Mouse (Mus musculus): Measurements from ENCODE around the gene Olfr1391. TPM values are rescaled to one million over a fixed set of nuclear protein-coding genes. Genes with fewer than 3 reads are reported as not detected.
"Not testable (repeated sequence)": the region's sequence is repeated elsewhere in the genome, so short reads cannot be mapped to it uniquely, and the experiment has no call there.

Olfr1391 gene
- not detected in 2 replicates for polyA plus RNA-seq (2016; fragmentation: Nextera tagmentation; extraction: Ambion mirVana)

DNA sequence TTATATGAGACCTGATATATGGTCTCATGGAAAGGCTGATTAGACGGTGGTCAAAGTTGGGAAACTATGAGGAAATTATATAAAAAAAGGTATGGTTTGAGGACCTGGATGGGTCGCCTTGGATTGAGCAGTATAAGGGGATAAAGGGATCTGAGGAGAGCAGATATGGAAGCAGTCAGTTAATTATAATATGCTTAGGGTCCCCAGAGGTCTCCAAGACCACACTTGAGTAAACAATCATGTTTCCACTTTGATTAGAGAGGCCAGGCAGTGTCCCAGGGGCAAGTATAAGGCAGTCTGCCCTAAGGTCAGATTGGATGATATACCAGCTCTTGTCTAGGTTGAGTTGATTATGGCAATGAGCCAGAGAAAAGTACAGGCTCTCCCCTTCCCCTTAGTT lies at the start of gene Olfr1391:
Gene Olfr1391 (plus strand): TSS at position 301 of the 400 bp plus-strand sequence.
- Histone ChIP-seq H3K4me3 (no peak within 1 kb of the TSS), H3K36me3 (replicated peaks) (no peaks in the 10 kb centered on the region), H3K27me3 (replicated peaks; ENCODE audit: low read depth, poor library complexity, severe bottlenecking) (no peaks in the 10 kb centered on the region), H3K27ac (replicated peaks) (no peak within 1 kb of the TSS), H3K4me1 (no peaks in the 10 kb centered on the region), H3K9me3 (no peaks in the 10 kb centered on the region)
- no peak for DNase-seq (ENCODE audit: low spot score)
- 72% methylated on average over 2 of the region's 2 CpGs for WGBS

DNA sequence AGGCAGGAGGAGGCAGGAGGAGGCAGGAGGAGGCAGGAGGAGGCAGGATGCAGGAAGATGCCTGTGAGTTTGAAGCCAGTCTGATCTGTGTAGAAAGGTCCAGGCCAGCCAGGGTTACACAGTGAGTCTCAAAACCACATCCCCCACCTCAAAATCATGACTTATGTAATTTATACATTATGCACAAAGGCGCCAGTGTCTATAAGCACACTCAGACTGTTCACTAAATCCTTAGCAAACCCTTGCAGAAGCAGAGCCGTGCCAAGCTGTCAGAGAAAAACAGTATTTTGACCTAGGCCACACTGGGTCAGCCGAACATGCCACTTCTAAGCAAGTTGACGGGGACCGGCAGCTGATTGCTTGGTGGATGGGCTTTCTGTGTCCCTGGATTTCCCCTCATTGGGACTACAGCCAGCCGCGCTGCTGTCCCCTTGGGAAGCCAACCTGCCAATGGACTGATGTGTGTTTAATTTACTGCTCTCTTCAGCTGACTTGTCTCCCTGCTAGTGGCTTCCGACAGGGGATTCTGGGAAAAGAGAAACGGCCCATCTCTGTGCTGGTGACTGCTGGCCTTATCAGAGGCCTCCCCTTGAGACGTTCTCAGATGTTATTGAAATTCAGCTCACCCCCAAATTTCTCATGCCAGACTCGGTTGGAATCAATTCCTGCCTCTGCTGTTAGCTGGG lies 48.6 kb upstream of the Olfr1391 start:
- no peaks in the 10 kb centered on the region for H3K36me3 ChIP-seq (replicated peaks)
- WGBS, result 80% methylated on average over 11 of the region's 11 CpGs
- H3K4me3 ChIP-seq, result no peak overlapping the region
- H3K4me1 ChIP-seq, result no peaks in the 10 kb centered on the region
- no peak overlapping the region for H3K27ac ChIP-seq (replicated peaks)
- H3K9me3 ChIP-seq, result no peaks in the 10 kb centered on the region
- no peaks in the 10 kb centered on the region for H3K27me3 ChIP-seq (replicated peaks; ENCODE audit: low read depth, poor library complexity, severe bottlenecking)
- DNase-seq (ENCODE audit: low spot score), result no peak

DNA sequence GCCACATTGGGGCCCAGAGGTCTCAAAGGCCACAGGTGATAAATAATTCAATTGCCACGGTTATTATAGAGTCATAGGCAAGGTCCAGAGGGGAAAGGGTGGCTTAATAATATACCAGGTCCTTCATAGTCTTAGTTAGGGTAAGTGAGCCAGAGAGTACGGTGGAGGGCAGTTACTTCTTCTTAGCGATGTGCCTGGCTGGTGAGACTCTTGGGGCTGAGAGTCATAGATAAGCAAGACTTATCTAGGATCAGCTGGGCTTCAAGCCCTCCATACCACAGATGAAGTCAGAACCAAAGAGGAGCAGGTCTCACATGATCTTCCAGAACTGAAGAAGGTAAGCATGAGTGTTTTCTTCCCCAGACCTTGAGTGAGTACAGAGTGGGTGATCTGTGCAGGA lies 44.3 kb upstream of the Olfr1391 start, which contains the start of gene Olfr1393:
Gene Olfr1393 (plus strand): TSS at position 83 of the 400 bp plus-strand sequence.
- Histone ChIP-seq H3K27ac (replicated peaks) (no peak within 1 kb of the TSS), H3K36me3 (replicated peaks) (no peaks in the 10 kb centered on the region)

DNA sequence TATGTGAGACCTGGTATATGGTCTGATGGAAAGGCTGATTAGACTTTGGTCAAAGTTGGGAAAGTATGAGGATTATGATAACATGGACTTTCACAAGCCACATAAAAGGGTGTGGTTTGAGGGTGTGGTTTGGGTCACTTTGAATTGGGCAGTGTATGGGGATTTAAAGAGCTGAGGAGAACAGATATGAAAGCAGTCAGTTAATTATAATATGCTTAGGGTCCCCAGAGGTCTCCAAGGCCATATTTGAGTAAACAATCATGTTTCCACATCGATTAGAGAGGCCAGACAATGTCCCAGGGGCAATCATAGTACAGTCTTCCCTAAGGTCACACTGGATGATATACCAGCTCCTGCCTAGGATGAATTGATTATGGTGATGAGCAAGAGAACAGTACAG lies 37.6 kb upstream of the Olfr1391 start, which contains the start of gene Olfr1392:
Gene Olfr1392 (plus strand): TSS at position 301 of the 400 bp plus-strand sequence.
- not testable (repeated sequence) for H3K9me3 ChIP-seq; H3K4me1 ChIP-seq; DNase-seq (ENCODE audit: low spot score); H3K27ac ChIP-seq (replicated peaks); H3K4me3 ChIP-seq; H3K27me3 ChIP-seq (replicated peaks; ENCODE audit: low read depth, poor library complexity, severe bottlenecking); H3K36me3 ChIP-seq (replicated peaks)
- 56% methylated on average over 1 of the region's 1 CpGs for WGBS

More for the DNA sequence above, 44.3 kb upstream of the Olfr1391 start, which contains the start of gene Olfr1393:
- Histone ChIP-seq H3K9me3 (no peaks in the 10 kb centered on the region), H3K27me3 (replicated peaks; ENCODE audit: low read depth, poor library complexity, severe bottlenecking) (no peaks in the 10 kb centered on the region), H3K4me3 (no peak within 1 kb of the TSS), H3K4me1 (no peaks in the 10 kb centered on the region)
- WGBS, result 81% methylated on average over 3 of the region's 3 CpGs
- no peak for DNase-seq (ENCODE audit: low spot score)

DNA sequence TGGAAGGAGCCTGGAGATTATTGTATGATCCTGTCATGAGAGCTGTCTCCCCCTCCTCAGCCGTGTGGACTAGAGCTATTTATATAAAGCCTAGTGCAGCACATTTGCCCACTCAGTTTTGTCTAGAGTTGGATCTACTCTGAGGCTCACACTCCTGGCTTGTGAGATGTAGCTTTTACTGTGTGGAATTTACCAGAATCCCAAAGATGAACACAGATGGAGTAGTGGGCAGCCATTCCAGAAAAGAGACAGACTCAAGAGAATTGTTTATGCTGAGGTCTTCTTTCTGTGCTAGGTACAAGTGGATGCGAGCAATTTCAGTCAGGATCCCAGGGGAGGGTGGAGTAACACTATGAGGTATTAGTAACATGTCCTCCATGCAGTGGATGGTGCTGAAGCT lies 35.3 kb upstream of the Olfr1391 start:
- Histone ChIP-seq H3K4me1 (no peaks in the 10 kb centered on the region), H3K9me3 (no peaks in the 10 kb centered on the region), H3K4me3 (no peak overlapping the region), H3K36me3 (replicated peaks) (no peaks in the 10 kb centered on the region), H3K27me3 (replicated peaks; ENCODE audit: low read depth, poor library complexity, severe bottlenecking) (no peaks in the 10 kb centered on the region), H3K27ac (replicated peaks) (no peak overlapping the region)
- no peak for DNase-seq (ENCODE audit: low spot score)
- WGBS, result 76% methylated on average over 2 of the region's 2 CpGs

DNA sequence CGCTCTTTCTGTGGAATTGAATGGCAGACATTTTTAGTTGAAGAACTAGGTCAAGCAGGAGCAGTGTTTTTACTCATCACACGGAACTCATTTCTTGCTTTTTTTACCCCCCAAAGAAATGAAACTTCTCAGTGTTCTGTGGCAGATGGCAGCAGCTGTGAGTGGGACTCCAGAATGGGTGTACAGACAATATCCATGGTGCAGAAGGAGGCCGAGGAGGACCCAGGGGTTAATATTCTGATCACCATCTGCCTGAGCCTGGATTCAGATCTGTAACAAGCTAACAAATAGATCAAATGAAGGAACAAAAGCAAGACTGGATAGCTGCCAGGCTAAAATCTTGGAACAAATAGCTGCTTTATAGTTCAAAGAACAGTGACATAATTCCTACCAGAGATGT lies 29.8 kb upstream of the Olfr1391 start:
- DNase-seq (ENCODE audit: low spot score), result no peak
- no peaks in the 10 kb centered on the region for H3K4me1 ChIP-seq
- WGBS, result 84% methylated on average over 3 of the region's 3 CpGs
- no peaks in the 10 kb centered on the region for H3K9me3 ChIP-seq
- H3K27ac ChIP-seq (replicated peaks), result no peak overlapping the region
- no peaks in the 10 kb centered on the region for H3K27me3 ChIP-seq (replicated peaks; ENCODE audit: low read depth, poor library complexity, severe bottlenecking)
- H3K36me3 ChIP-seq (replicated peaks), result no peaks in the 10 kb centered on the region
- H3K4me3 ChIP-seq, result no peak overlapping the region

DNA sequence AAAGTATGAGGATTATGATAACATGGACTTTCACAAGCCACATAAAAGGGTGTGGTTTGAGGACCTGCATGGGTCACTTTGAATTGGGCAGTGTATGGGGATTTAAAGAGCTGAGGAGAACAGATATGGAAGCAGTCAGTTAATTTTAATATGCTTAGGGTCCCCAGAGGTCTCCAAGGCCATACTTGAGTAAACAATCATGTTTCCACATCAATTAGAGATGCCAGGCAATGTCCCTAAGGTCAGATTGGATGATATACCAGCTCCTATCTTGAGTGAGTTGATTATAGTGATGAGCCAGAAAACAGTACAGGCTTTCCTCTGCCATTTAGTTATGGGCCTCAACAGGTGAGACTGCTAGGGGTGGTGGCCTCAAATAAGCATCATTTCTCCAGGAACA lies 18.1 kb upstream of the Olfr1391 start, which contains the start of gene Olfr10:
Gene Olfr10 (plus strand): TSS at position 301 of the 400 bp plus-strand sequence.
- no peak for DNase-seq (ENCODE audit: low spot score)
- no peaks in the 10 kb centered on the region for H3K27me3 ChIP-seq (replicated peaks; ENCODE audit: low read depth, poor library complexity, severe bottlenecking)

DNA sequence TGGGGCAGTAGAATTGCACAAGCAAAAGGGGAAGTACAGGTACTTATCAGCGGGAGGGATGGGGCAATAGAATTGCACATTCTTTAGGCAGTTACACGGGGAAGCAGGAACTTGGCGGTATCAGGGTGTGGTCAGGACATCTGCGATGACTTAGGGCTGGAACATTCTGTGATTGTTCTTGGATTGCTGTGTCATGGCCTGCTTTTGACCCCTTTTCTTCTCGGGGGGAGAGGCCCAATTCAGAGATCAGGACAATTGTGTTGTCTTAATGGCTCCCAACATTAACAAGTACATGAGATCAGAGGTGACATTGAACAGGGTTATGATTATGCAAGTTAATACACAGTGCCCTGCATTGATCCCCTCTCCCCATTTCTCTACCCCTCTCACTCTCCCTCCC lies 14.0 kb upstream of the Olfr1391 start:
- not testable (repeated sequence) for DNase-seq (ENCODE audit: low spot score); H3K27me3 ChIP-seq (replicated peaks; ENCODE audit: low read depth, poor library complexity, severe bottlenecking); H3K4me3 ChIP-seq; H3K36me3 ChIP-seq (replicated peaks); H3K4me1 ChIP-seq; H3K27ac ChIP-seq (replicated peaks); H3K9me3 ChIP-seq
- WGBS, result 87% methylated on average over 5 of the region's 5 CpGs

More for the DNA sequence above, 18.1 kb upstream of the Olfr1391 start, which contains the start of gene Olfr10:
- Histone ChIP-seq H3K27ac (replicated peaks) (no peak within 1 kb of the TSS), H3K9me3 (no peaks in the 10 kb centered on the region), H3K4me1 (no peaks in the 10 kb centered on the region), H3K4me3 (no peak within 1 kb of the TSS), H3K36me3 (replicated peaks) (no peaks in the 10 kb centered on the region)

DNA sequence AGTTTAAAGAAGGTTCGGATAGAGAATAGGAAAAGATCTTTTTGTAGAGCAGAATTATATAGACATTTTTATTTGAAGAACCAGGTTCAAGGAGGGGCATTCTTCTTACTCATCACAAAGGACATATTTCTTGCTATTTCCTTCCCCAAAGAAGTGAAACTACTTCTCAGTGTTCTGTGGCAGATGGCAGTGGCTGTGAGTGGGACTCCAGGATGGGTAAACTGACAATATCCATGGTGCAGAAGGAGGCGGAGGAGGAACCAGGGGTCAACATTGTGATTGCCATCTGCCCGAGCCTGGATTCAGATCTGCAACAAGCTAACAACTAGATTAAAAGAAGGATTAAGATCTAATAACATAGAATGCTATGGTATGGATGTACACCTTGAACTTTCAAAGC lies 4.2 kb downstream of the Olfr1391 start:
- Histone ChIP-seq H3K4me1 (no peaks in the 10 kb centered on the region), H3K27ac (replicated peaks) (no peak overlapping the region), H3K27me3 (replicated peaks; ENCODE audit: low read depth, poor library complexity, severe bottlenecking) (no peaks in the 10 kb centered on the region), H3K4me3 (no peak overlapping the region), H3K36me3 (replicated peaks) (no peaks in the 10 kb centered on the region), H3K9me3 (no peaks in the 10 kb centered on the region)
- 81% methylated on average over 3 of the region's 3 CpGs for WGBS
- no peak for DNase-seq (ENCODE audit: low spot score)

DNA sequence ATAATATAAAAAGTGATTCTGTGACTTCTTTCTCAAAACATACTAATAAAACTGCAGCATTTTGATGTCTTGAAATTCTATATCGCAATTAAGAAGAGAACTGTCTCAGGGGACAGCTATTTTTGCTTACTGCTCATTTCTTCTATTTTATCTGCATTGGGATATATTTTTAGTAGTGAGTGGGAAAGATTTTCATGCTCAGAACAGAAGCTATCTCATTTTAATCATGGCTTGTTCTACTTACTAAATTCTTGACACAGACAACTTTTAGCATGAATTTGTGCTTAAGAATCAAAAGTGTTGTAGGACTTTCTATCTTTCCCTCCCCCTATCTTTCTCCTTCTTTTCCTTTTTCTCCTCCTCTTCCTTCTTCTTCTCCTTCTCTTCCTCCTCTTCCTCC lies 7.1 kb downstream of the Olfr1391 start:
- DNase-seq (ENCODE audit: low spot score), result no peak
- H3K9me3 ChIP-seq, result no peaks in the 10 kb centered on the region

DNA sequence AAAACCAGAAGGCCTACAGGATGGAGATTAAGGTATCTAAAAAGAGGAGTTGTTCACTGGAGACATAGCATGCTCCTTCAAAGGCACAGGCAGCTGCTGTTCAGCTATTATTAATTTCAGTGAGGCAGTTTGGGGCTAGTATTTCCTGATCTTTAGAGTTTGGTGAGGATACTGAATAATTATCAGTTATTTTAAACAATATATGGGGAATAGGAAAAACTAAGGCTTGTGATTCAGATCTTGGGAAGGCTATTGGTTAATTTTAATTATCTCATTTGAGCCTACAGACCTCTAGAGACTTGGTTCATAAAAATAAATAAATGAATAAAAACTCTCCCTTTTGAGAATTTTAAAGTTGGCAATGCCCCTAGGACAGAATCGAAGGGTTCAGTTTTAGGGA lies 12.3 kb downstream of the Olfr1391 start, which contains the start of gene Olfr1390:
Gene Olfr1390 (plus strand): TSS at position 301 of the 400 bp plus-strand sequence.
- no peaks in the 10 kb centered on the region for H3K36me3 ChIP-seq (replicated peaks)
- H3K27me3 ChIP-seq (replicated peaks; ENCODE audit: low read depth, poor library complexity, severe bottlenecking), result no peaks in the 10 kb centered on the region
- H3K4me3 ChIP-seq, result no peak within 1 kb of the TSS
- no peak within 1 kb of the TSS for H3K27ac ChIP-seq (replicated peaks)
- H3K9me3 ChIP-seq, result no peaks in the 10 kb centered on the region
- no peaks in the 10 kb centered on the region for H3K4me1 ChIP-seq
- 82% methylated on average over 1 of the region's 1 CpGs for WGBS
- DNase-seq (ENCODE audit: low spot score), result no peak

More for the DNA sequence above, 7.1 kb downstream of the Olfr1391 start:
- no peaks in the 10 kb centered on the region for H3K27me3 ChIP-seq (replicated peaks; ENCODE audit: low read depth, poor library complexity, severe bottlenecking)
- no peak overlapping the region for H3K4me3 ChIP-seq
- 78% methylated on average over 1 of the region's 1 CpGs for WGBS
- H3K4me1 ChIP-seq, result no peaks in the 10 kb centered on the region
- H3K27ac ChIP-seq (replicated peaks), result no peak overlapping the region
- H3K36me3 ChIP-seq (replicated peaks), result no peaks in the 10 kb centered on the region

DNA sequence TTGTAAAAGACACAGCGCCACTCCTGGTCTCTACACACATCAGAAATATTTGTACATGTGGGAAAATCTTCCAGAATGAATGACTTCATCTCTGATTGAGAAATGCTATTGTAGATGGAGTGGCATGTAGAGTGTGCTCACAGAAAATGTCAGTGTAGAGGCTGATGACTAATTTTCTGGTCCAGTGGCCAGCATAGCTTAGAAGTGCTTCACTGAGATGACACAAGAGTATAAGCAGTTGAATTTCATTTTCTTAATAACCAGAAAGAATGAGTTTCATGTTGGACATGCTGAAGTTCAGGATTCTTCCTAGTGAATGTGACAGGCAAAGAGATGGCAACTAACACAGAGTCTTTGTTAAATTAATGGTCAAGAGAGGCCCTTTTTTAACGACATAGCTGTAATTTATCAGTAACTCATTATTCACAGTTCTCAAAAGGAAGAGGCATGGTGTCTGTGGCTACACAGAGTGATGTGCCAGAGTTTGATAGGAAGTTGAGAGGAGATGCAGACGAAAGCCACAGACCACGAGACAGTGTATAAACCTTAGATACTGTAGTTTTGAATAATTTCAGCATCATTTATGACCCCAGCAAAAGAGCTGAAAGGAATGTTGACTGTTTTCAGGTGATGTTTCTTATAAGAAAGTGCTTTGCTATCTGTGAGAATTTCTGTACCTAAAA lies 14.7 kb downstream of the Olfr1391 start:
- Histone ChIP-seq H3K4me1 (no peaks in the 10 kb centered on the region), H3K27ac (replicated peaks) (no peak overlapping the region), H3K4me3 (no peak overlapping the region), H3K36me3 (replicated peaks) (no peaks in the 10 kb centered on the region), H3K9me3 (peaks cover 3% of the 10 kb centered on the region; the same call in 1 of the 2 replicates), H3K27me3 (replicated peaks; ENCODE audit: low read depth, poor library complexity, severe bottlenecking) (no peaks in the 10 kb centered on the region)
- 77% methylated on average over 4 of the region's 4 CpGs for WGBS
- no peak for DNase-seq (ENCODE audit: low spot score)

Data from embryonic facial prominence, embryonic 10.5 days (tissue).